Mouse (Mus musculus) cortical plate, adult 2 months (tissue): ENCODE measurements at regions not wholly inside any gene's neighbourhood (a gene's known extent, or its start where the extent isn't known, plus 50 kb on each side); places are given as distances from the start of the nearest gene placed in this dataset.

ENCODE experiments used
- H3K27ac ChIP-seq: fragments of 200-500 bp; 2 replicates; pipeline ENCODE4 v1.5.1; 2012; ENCODE audit warnings: low read length, control low read depth, inconsistent platforms; ENCODE audit not compliant: insufficient read depth
- H3K4me1 ChIP-seq: fragments of 200-500 bp; 2 replicates; pipeline ENCODE4 v1.6.1; 2011; ENCODE audit warnings: low read length; ENCODE audit not compliant: control insufficient read depth, insufficient read depth
- H3K4me3 ChIP-seq: fragments of 200-500 bp; 2 replicates; pipeline ENCODE4 v1.5.1; 2011; ENCODE audit warnings: mild to moderate bottlenecking, low read length, control low read depth; ENCODE audit not compliant: insufficient read depth
- CTCF ChIP-seq: fragments of 200-500 bp; IDR thresholded peaks from 2 replicates; pipeline ENCODE4 v1.5.1; 2011; ENCODE audit warnings: mild to moderate bottlenecking, control low read depth, low read length; ENCODE audit not compliant: insufficient read depth; ENCODE audit errors: extremely low read depth
- POLR2A ChIP-seq: fragments of 200-500 bp; IDR thresholded peaks from 2 replicates; pipeline ENCODE4 v1.6.1; 2011; ENCODE audit warnings: mild to moderate bottlenecking, low read length, control low read depth; ENCODE audit not compliant: insufficient read depth; ENCODE audit errors: extremely low read depth

DNA sequence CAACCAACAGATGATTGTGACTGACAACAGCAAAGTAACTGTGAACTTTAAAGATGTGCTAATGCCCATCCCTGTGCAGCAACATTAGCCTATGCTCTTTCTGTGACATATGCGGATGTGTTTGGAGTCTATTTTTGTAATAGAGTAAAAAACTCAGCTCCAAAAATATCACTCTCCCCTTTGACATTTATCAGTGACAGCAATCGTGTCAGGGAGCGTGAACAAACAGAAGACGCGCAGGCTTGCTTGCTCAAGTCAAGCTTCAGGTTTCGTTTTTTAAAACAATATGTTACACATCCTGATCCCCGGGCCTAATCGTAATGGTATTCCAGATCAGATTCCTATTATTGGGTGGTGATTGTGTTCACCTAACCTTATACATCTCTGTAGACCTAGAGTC, 129.7 kb upstream of the Jade1 start:
- H3K4me3 ChIP-seq = no peak overlapping the region
- H3K4me1 ChIP-seq = no peaks in the 10 kb centered on the region
- no peak overlapping the region for H3K27ac ChIP-seq
- TF ChIP-seq POLR2A (no peak), CTCF (no peak)

GRCm38 (mm10) chr3:41424142-41424939, 131.2 kb upstream of the Jade1 start:
- TF ChIP-seq CTCF (no peak), POLR2A (no peak)
- H3K27ac ChIP-seq = no peak overlapping the region
- H3K4me1 ChIP-seq = no peaks in the 10 kb centered on the region
- H3K4me3 ChIP-seq = no peak overlapping the region

DNA sequence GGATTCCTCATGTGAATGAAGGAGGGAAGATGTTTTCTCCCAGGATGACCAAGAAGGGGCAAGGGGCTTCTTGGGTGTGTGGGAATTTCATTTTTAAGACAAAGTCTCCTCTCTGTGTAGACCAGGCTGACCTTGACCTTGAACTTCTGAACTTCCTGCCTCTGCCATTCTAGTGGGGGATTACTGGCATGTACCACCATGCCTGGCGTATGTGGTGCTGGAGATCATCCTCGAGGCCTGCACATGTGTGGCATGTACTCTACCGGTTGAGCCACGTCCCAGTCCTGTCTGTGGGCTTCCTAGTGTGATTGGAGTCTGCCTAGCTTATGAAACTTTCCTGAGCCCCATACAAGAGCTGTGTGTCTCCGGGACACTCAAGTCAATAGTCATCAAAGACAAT, 131.9 kb upstream of the Jade1 start:
- Histone ChIP-seq H3K4me1 (no peaks in the 10 kb centered on the region), H3K27ac (no peak overlapping the region), H3K4me3 (no peak overlapping the region)
- TF ChIP-seq CTCF (no peak), POLR2A (no peak)

DNA sequence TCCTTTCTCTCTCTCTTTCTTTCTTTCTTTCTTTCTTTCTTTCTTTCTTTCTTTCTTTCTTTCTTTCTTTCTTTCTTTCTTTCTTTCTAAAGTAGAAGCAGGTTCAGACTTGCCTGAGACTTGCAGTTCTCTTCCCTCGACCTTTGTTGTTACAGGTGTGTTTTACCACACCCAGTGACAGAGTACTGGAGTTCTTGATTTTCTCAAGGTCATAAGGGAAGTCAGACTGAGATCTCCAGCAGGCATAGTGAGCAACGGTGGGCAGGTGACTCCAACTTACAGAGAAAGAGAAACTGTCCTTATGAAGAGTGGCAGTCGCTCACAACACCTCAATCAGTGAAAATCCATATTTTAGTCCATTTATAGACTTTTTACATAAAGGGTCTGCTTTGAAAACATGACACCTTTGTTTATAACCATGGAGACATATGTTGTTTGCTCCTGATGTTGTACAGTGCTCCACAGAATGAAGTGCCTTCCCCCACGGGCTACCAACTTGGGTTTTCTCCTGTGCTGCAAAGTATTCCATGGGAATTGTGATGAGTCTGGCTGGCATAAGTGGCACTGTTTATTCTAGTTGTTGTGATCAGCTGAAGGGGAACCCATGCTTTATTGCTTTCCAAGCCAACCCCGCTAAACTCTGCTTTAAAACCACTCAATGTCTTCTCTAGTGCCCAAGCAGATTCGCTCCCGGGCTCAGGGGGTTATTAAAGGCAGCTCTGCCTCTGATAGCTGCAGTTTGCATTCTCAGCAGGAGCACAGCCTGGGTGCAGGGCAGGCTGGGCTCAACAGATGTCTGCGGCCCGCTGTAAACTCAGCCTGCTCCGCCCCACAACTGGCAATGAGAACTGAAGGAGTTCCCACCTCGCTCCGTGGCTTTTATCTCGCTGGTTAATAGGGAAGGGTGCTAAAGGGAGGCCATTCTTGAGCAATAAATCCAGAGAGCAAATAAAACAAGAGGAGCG, 132.6 kb upstream of the Jade1 start:
- Histone ChIP-seq H3K27ac (no peak overlapping the region), H3K4me3 (no peak overlapping the region), H3K4me1 (no peaks in the 10 kb centered on the region)
- TF ChIP-seq CTCF = no peak
- no peak for TF ChIP-seq POLR2A

- TF ChIP-seq CTCF (no peak), POLR2A (no peak)
- H3K4me3 ChIP-seq = no peak overlapping the region
- no peaks in the 10 kb centered on the region for H3K4me1 ChIP-seq
- H3K27ac ChIP-seq = no peak overlapping the region
Observed at GRCm38 (mm10) chr3:41413771-41414170, 141.8 kb upstream of the Jade1 start.

- no peak overlapping the region for H3K4me3 ChIP-seq
- H3K27ac ChIP-seq = no peak overlapping the region
- TF ChIP-seq CTCF = no peak
- no peak for TF ChIP-seq POLR2A
- no peaks in the 10 kb centered on the region for H3K4me1 ChIP-seq
Observed at GRCm38 (mm10) chr3:41412698-41413097, 142.8 kb upstream of the Jade1 start.

- no peak for TF ChIP-seq CTCF
- TF ChIP-seq POLR2A = no peak
- Histone ChIP-seq H3K4me1 (no peaks in the 10 kb centered on the region), H3K27ac (no peak overlapping the region), H3K4me3 (peak overlapping the region; percentile 11)
Observed at GRCm38 (mm10) chr3:41408821-41409737, 146.5 kb upstream of the Jade1 start.

DNA sequence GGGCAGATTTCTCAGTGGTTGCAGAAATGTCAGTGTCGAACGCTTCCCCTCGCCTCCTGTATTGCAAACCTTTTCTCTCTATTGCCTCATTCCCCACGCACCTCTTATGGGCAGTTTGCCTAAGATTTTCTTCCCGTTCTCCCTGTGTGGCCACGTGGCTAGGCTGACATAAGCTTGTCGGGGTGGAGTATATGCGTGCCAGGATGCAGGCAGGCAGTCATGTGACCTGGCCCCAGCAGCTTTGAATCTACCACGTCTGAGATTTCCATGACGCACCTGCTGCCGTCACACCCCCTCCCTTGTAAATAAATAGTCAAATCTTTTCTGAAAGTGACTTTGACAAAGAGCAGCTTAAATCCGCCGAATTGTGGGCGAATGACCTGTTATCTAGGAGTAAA, 147.1 kb upstream of the Jade1 start:
- TF ChIP-seq CTCF = no peak
- no peak for TF ChIP-seq POLR2A
- Histone ChIP-seq H3K4me3 (peak overlapping the region; percentile 11), H3K27ac (no peak overlapping the region), H3K4me1 (no peaks in the 10 kb centered on the region)

- Histone ChIP-seq H3K27ac (no peak overlapping the region), H3K4me1 (no peaks in the 10 kb centered on the region), H3K4me3 (peak overlapping the region; percentile 11; the same call in 1 of the 2 replicates)
- TF ChIP-seq POLR2A = no peak
- TF ChIP-seq CTCF = no peak
Observed at GRCm38 (mm10) chr3:41407988-41408387, 147.5 kb upstream of the Jade1 start.

- Histone ChIP-seq H3K27ac (no peak overlapping the region), H3K4me3 (no peak overlapping the region), H3K4me1 (no peaks in the 10 kb centered on the region)
- TF ChIP-seq POLR2A = no peak
- no peak for TF ChIP-seq CTCF
Observed at GRCm38 (mm10) chr3:41407520-41407919, 148.0 kb upstream of the Jade1 start.
